Mouse (Mus musculus) heart, adult 8-10 months (tissue): ENCODE data around the gene Ngef. TPM values are rescaled to one million over a fixed set of nuclear protein-coding genes. Genes with fewer than 3 reads are reported as not detected.

Experiments
- DNase-seq: peaks from one replicate; pipeline ENCODE4 v3.0.0; 2022; ENCODE audit warnings: low spot score
- total RNA-seq, 4 experiments: library from RNA; stranded (reverse); gene quantifications; 2 replicates each; pipeline ENCODE4 v1.2.4; 2022

Gene Ngef
- under 1 TPM; 0.46 to 0.59 (median 0.54) TPM for total RNA-seq

DNA sequence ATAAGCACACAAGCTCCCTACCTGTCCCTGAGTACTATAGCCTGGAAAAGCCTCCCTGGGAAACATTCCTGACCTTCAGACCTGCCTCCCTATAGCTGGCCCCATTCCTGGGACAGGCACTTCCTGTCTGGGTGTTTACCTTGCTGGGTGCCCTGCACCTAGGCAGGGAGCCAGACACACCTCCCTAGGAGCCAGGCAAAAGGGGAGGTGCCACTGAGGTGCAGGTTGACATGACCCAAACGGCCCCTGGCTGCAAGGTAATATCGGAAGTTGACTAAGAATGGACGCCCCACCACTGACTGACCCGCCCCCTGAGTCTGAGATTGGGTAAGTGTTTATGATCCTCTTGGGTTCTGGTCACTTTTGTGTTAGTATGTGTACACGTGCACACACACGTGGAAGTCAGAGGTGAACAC lies at the start of gene Ngef:
TSS of gene Ngef (minus strand) at position 71 of the 416 bp plus-strand sequence.
- no peak for DNase-seq

DNA sequence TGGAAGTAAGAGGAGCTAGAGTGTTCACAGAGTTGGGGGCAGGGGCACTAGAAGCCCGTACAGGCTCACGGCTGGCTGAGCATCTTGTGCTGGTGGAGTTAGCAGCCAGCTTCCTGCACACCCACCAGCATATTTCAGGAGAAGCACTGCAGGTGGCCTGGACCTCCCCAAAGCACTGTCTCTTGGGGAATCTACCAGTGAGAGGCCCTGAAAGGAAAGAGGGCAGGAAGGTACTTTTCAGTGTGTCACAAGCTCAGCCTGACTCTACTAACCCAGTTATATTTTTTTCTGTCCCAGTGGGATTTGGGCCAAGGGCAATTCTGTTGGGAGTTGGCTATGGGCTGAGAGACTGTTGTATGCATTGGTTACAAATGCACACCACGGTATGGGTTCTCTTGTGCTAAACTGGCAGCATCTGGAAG lies 48.2 kb upstream of the Ngef start:
- no peak for DNase-seq

DNA sequence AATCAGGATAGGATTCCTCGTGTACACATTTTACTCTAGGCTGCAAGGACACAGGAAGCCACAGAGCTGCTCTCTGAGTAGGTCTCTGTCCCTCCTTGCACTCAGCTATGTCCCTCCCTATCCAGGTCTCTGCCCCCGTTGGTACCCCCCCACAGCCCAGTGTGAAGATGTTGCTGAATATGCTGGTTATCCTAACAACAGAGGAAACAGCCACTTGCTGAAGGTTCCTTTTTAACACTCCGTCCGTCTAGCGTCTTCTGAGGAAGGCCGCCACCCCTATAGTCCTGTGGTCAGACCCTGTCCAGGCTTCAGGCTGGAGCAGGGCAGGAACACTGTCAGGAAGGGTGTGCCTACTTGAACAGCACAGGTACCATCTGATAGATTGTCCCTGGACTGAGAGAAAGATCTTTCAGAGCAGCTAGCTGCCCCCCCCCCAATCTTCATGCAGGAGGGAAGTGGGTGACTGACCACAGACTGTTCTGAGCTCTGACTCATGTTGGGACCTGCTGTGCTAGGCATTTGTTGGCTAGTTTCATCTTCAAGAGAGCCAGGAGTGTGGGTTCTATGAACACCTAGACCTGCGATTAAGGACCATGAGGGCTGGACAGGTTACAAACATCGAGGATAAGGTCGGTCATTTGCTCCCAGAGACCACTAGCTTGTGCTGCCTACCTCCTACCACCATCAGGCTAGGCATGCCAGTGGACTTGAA lies 47.6 kb upstream of the Ngef start:
- no peak for DNase-seq

DNA sequence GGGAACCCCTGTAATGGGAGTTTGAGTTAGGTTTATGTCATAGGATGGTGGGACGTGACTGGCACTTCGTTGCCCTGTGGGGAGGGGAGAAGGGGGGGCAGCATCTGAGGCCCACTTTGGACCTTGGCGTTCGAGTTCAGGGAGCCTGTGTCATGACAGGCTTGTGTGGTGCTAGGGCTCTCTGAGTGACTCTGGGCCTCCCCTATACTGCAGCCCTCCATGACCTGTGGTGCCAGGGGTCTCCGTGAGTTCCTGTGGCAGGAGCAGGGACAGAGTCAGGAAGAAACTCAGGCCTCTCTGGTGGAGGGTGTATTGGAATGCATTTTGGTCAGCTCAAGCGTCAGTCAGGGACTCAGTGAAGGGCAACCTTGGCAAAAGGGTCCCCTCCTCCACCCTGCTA lies 47.0 kb upstream of the Ngef start:
- no peak for DNase-seq

DNA sequence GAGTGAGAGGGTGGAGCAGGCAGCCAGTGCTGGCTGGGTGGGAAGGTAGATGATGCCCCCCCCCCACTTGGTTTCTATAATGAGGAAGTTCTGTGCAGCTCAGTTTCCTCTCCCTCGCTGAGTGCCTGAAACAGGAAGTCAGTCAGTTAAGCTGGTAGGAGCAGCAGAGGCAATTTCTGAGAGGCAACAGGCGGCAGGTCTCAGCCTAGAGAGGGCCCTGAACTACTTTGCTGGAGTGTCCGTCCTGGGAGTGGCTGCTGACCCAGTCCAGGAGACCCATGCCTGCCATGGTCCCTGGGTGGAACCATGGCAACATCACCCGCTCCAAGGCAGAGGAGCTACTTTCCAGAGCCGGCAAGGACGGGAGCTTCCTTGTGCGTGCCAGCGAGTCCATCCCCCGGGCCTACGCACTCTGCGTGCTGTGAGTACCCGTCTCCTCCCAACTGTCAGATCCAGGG lies 46.6 kb upstream of the Ngef start, which contains the start of gene Inpp5d:
TSS of gene Inpp5d (plus strand) at position 102 of the 458 bp plus-strand sequence.
- peak; percentile 49 for DNase-seq

DNA sequence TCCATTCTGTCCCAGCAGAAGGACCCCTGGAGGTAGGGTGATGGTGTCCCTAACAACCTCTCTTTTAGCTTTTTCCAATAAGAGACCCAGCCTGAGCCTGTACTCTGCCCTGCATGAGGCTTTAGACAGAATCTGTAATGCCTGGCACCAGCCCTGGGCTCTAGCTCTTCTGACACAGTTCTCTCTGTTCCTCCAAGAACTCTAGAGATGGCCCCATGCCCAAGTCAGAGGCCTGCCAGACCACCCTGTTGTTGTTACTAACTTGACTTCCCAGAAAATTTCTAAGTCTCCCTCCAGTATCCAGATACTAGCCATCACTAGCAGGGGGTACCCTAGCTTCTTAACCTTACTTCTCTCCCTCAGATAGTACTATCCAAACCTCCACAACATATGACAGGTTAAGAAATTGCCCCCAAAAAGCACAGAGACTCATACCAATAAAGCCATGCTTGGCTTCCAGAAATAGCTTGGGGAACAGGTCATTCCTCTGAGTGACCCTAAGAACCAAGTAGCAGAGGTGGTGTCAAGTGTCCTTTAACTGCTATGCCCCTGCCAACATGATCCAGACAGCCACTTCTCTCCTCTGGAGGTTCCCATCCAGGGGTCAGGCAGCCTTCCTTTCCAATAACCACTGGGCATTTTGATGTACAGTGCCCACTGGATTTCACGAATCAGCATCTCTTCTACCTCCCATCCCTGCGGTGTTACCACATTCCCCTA lies 41.1 kb upstream of the Ngef start:
- DNase-seq = no peak

DNA sequence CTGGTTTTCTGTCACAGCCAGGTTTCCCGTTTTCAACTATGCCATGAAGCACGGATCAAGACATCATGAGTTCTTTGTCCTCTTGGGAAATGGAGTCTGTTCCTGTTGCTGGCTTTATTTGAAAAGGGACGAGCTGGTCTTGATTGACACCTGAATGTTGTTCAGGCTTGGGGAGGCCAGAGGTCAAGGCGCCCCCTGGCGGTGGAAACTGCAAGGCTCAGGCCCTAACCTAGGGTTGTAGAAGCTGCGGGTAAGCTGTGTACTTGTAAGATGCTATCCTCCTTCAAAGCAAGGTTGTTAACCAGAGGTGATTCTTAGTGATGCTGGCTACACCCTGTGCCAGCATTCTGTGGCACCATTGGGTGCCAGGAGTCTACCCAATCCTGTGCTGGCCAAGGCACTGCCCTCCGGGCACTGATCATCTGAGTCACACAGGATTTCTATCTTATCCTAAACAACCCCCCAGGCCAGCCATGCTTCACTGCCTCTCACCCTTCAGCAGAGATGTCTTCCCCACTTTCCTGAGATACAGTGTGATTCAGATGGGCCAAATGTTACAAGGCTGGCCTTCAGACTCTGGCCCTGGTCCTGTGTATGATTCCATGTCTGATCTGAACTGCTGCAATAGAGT lies 34.9 kb upstream of the Ngef start:
- DNase-seq = no peak

DNA sequence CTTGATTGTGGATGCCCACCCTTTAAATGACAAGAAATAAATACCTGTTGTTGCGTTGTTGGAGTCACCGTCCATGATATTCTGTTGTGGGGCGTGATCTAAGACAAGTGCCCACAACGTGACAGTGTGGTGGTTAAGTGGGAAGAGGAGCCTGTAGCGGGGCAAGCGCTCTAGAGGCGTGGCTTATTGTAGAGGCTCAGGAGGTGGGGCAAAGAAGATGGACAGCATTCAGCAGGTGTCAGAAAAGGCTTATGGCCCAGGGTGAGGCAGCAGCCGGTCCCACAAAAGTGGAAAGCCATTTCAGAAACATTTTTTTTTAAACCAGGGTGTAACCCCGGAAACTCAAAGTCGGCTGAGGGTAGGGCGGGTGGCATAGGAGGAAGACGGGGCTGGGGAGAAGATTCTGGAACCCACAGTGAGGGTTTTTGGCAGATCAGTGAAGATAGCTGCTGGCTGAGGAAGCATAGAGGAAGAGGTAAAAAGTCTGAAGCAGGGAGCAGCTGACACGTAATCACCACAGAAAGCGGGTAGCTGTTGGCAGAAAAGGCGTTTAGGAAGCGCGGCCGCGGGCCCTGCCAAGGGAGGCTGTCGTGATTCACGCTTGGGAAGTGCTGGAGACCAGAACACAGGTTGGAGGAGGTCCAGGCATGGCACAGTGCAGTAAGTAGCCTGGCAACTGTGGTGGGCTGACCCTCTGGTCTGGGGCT lies 33.9 kb upstream of the Ngef start:
- no peak for DNase-seq

DNA sequence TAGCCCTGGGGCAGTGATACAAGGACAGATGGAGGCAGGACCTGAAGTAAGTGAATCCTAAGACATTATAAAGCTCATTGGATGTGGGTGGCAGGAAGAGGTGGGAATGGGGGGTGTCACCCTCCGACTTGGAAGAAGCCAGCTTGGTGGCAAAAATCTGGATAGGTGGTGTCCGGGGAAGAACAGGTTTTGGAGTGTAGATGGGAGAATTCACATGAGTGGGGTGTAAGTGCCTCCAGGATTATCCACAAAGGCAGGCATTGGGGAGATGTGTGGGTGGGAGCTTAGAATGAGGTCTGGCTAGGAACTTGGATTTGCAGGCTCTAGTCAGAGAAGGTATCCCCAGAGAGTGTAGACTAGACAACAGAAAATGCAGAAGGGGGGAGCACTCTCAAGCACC lies 31.6 kb upstream of the Ngef start:
- DNase-seq = no peak

DNA sequence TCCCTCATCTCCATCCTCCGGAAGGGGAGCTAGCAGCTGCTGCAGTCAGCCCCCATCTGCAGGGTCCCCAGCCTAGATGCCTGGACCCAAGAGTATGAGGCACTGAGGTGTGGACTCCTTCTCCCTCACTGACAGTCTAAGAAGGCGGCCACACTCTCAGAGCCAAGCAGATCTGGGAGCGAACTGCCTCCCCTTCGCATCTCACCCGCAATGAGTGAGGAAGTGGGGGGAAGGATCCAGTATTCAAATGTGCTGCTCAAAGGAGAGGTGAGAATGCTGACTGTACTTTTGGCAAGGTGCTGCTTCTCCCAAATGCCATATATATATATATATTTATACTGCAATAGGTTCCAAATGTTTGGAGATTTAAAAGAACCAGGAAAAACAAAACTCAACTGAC lies 29.7 kb upstream of the Ngef start:
- no peak for DNase-seq

DNA sequence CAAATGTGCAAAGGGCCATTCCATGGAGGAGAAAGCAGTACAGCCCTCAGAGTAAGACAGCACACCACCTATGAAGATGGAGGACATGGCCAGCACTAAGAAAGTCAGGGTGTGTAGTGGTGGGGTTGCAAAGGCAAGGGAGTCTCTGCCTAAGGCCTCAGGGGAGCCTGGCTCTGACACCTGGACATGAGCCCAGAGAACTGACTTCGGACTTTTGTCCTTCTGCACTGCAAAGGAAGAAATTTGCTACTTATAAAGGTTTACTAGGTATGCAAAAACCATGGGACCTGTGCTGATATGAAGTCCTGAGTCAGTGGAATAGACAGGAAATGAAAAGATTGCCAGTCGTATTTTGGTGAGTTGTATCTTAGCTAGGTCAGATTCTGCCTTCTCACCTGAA lies 28.1 kb upstream of the Ngef start:
- DNase-seq = no peak

DNA sequence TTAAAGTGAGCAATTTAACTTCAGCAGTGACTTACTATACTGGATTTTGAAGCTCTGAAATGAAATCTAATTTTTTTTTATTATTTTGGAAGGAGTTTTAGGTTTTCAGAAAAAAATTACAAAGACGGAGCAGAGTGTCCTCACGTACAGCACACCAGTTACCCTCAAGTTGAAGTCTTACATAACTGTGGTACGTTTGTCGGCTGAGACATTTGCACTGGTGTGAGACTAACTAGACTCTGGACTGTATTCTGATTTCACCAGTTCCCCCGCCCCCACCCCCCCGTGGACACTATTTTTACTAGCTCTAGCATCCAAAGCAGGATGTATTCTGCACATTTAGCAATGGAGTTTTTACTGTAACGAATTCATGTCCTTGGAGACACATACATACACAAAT lies 26.9 kb upstream of the Ngef start:
- no peak for DNase-seq

DNA sequence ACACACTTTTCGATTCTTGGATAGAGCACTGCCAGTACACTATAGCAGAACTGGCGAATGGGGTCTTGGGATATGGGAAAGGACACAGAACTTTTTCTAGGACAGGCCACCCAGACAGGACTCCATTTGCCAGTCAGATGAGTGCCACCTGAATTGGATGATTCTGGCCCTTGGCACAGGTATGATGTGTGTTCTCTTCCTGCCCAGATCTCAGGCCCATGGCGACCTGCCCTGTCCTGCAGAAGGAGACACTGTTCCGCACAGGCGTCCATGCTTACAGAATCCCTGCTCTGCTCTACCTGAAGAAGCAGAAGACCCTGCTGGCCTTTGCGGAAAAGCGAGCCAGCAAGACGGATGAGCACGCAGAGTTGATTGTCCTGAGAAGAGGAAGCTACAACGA lies 21.0 kb upstream of the Ngef start:
- DNase-seq = no peak

DNA sequence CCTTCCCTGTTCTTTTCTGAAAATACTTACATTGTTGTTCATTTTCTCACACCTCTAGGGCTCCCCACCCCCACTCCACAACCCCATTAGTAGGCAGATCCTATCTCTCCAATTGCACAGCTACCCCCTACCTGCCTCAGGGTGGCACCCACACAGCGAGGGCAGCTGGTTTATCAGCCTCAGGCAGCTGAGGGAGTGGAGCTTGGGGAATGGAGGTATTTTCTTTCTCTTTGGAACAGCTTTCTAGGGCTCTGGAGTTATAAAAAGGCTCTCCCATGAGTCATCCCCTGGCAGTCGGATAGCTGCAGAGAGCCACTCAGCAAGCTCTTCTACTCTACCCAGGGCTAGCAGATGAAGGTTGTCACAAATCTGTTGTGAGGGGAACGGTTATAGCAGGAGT lies 20.6 kb upstream of the Ngef start:
- DNase-seq = no peak

DNA sequence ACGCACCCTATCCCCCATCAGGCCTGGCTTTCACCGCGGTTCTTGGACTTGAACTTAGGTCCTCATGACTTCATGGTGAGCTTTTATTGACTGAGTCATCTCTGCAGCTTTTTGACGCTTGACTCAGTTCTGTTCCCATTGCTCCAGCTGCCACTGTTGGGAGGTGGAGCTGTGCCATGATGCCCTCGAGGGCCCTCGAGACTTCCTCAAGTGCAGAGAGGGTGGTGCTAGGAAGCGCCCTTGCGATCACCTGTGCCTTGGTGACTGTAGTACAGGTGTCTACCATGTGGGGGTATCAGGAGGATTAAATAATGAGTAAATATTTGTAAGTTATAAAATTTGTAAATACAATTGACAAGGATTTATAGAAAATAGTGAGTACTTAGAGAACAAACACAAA lies 16.3 kb upstream of the Ngef start:
- no peak for DNase-seq

DNA sequence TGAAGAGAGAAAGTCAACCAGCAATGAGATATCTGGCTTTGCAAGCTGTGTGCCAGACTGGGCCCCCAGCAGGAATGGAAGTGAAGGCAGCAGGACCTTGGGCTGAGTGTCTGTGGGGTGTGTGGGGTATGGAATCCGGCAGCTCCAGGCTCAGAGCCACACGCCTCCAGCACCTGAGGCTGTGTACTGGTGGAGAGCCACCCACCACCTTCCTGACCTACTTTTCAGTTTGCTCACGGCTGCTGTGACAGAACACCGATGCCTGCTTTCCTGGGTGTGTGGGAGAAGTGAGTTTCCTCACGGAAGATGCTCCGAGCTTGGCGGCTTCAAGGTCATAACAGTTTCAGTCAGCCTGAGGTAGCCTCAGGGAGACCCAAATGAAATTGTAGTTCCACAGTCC lies 15.5 kb upstream of the Ngef start:
- DNase-seq = no peak

DNA sequence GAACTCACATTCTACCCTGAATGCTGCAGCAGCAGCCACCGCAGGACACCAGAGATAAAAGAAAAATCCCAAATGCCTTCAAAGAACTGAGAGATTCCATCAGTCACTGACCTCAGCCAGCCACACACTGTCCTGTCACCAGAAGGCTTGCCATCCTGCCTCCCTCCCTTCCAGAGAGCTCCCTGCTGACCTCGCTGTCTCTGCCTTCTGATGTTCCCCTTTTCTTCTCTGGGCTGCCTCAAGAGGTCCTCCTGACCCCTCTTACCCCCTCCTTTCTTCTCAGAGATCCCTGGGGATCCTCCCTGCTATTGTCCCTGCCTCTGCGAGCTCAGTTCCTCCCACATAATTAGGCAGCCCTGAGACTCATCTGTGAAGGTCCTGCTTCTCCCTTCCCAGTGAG lies 7.2 kb upstream of the Ngef start:
- no peak for DNase-seq

DNA sequence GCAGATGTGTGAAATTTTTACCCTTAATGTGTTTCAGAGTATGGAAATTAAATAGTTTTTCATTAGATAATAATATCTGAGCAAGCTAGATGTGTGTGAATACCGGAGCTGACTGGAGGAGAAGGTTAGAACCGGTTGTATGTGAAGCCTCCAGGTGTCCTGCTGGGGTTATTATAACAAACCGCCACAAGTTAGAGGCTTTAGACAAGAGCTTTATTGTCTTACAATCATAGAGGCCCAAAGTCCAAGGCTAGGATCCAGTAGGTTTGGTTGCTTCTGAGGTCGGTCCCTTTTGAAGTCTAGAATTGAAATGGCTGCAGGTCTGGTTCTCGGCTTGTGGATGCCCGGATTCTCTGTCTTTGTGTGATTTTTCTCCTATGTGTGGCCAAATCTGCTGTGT lies 5.3 kb upstream of the Ngef start:
- DNase-seq = no peak

DNA sequence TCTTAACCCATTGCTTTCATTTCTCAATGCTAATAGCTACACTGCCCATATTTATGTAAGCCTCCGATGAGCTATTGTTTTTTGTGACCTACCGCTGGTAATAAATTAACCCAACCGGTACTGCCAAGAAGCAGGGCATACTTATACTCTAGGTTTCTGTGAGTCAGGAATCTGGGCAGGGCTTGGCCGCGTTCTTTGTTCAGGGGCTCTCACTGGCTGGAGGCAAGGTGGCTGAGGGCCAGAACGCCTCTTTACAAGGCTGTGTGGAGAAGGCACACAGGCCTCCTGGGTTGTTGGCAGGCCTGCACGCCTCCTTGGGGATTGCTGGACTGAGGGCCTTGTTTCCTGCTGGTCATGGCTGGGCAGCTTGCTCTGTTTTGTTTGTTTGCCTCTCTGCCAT lies 1.1 kb upstream of the Ngef start:
- peak; percentile 15 for DNase-seq

DNA sequence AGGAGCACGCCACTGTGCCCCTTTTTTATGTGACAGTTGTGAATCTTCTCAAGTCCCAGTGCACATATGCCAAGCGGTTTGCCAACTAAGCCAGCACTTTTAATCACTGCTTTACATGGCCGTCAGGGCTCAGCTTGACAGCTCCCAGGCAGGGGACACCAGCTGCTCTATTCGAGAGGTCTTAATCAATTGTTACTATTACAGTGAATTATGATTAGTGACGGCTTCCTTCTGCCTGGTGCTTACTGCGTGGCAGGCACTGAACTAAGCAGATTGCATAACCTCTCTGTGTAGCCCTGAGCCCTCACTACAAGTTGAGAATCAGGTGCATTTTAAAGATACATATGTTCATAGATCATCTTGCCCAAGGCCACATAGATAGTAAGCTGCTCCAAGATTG lies 683 bp upstream of the Ngef start:
- DNase-seq = no peak

DNA sequence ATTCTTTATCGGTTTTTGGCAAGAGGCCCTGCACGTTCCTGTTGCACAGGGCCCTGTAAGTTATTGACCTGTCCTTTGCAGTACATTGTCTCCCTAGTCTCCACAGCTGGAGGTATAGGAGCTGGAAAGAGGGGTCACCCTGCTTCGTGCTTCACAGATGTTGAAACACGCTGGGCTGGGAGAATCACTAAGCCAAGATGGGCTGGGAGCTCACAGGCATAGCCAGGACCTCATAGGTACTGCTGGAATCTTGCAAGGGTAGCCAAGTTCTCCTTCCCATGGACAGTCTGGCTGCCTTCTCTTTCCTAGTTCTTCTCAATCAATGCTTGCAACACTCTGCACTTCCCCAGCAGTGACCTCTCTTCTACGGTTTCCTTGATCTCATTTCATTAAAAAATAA lies 409 bp downstream of the Ngef start:
- DNase-seq = no peak

DNA sequence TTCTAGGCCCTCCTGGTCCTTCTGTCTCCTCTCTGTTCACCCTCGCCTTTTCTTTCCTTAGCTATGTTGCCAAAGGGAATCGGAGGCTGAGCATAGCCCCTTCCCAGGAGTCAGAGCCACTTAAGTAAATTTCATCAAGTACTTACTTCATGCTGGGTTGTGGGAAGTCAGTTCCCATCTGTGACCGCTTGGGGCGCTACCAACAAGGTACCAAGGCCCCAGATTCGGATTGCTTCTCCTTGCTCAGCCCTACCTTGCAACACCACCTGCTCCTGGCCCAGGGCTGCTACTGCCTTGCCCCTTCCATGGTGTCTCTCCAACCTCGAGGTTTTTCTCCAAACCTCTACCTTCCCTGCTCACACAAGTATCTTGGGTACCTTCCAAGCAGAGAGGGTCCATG lies 5.3 kb downstream of the Ngef start:
- DNase-seq = no peak
